15 mouse cellular contexts compared by ENCODE assay signal in genomic region chr12:79340513-79340912, GRCm38 (mm10). TPM values are rescaled to one million over a fixed set of nuclear protein-coding genes. Genes with fewer than 3 reads are reported as not detected.
DNase-seq lines count a peak whose midpoint lies in the region; ATAC-seq and TF ChIP-seq lines count a peak whose summit lies in the region.
"Had no signal": no experiment of that assay in that cellular context is flagged by ENCODE, and none has a peak within 500 bp of the region (broad histone marks: within the 10 kb centered on the region; RNA-seq: fewer than 3 reads in every experiment).

No protein-coding gene starts in this region.

- peak; percentile 66; the same call in 1 of the 2 replicates for ATAC-seq in kidney, embryonic 15.5 days (replicated peaks; ENCODE audit: low FRiP score)
- no peak for ATAC-seq in stomach, postnatal 0 days (ENCODE audit: low FRiP score, low TSS enrichment)
- ATAC-seq in megakaryocyte progenitor cell, adult 5-6 weeks (replicated peaks; ENCODE audit: poor library complexity) = no peak
- ATAC-seq: CD4-positive, CD25-positive, alpha-beta regulatory T cell, adult 4 months had no signal

- H3K4me3 ChIP-seq in kidney, embryonic 15.5 days (replicated peaks) = no peak overlapping the region
- no peak overlapping the region for H3K4me3 ChIP-seq in stomach, postnatal 0 days (ENCODE audit: low read depth, low read length)
- no peak overlapping the region for H3K4me3 ChIP-seq in left cerebral cortex, adult 2 months
- H3K4me3 ChIP-seq: heart, embryonic 10.5 days; hindbrain, embryonic 13.5 days; megakaryocyte, embryonic 14.5 days had no signal

- DNase-seq in kidney, adult 11 months = no peak
- DNase-seq in urinary bladder, postnatal 14 days (ENCODE audit: low spot score) = peak; percentile 27
- no peak for DNase-seq in urinary bladder, postnatal 25 days (ENCODE audit: low spot score)
- peak; percentile 62 to 70 for DNase-seq in kidney, postnatal 4 days
- no peak for DNase-seq in stomach, postnatal 0 days (ENCODE audit: low spot score)
- DNase-seq in left cerebral cortex, adult 2 months (ENCODE audit: extremely low spot score in 1 of 2, low spot score in 2 of 2) = no peak
- DNase-seq: cerebellum, adult 9-11 months; left cerebral cortex, postnatal 4 days; right cerebral cortex, postnatal 25 days had no signal

- H3K36me3 ChIP-seq in kidney, embryonic 15.5 days = no peaks in the 10 kb centered on the region
- H3K36me3 ChIP-seq in stomach, postnatal 0 days (ENCODE audit: control insufficient read depth, insufficient read depth, low read length) = no peaks in the 10 kb centered on the region
- H3K36me3 ChIP-seq: heart, embryonic 10.5 days; hindbrain, embryonic 13.5 days had no signal

- peak overlapping the region; percentile 86 for H3K27ac ChIP-seq in kidney, embryonic 15.5 days
- H3K27ac ChIP-seq in stomach, postnatal 0 days (replicated peaks) = 0 out of 2 replicates have a peak overlapping the region, but pooled peaks have one; percentile 1
- H3K27ac ChIP-seq in left cerebral cortex, adult 2 months = no peak overlapping the region
- H3K27ac ChIP-seq: heart, embryonic 10.5 days; hindbrain, embryonic 13.5 days had no signal

- H3K4me1 ChIP-seq in kidney, embryonic 15.5 days = peaks cover 13% of the 10 kb centered on the region; the same call in 1 of the 2 replicates
- no peaks in the 10 kb centered on the region for H3K4me1 ChIP-seq in stomach, postnatal 0 days (replicated peaks; ENCODE audit: control insufficient read depth, insufficient read depth)
- H3K4me1 ChIP-seq: heart, embryonic 10.5 days; hindbrain, embryonic 13.5 days had no signal

- 62% methylated on average over 6 of the region's 6 CpGs for WGBS in kidney, embryonic 15.5 days
- 62% methylated on average over 6 of the region's 6 CpGs for WGBS in stomach, postnatal 0 days

- no peak for TF ChIP-seq CTCF in stomach, postnatal 0 days (IDR thresholded peaks at IDR 0.05; ENCODE audit: low read depth)
- no peak for TF ChIP-seq CTCF in left cerebral cortex, adult 2 months (IDR thresholded peaks at IDR 0.05)

- intact Hi-C loops in left cerebral cortex, adult 2 months (cut with DNase I) = no loop called here

- TF ChIP-seq EP300 in stomach, postnatal 0 days (optimal IDR thresholded peaks at IDR 0.05) = no peak

- H3K4me2 ChIP-seq in kidney, embryonic 15.5 days = no peak overlapping the region
- H3K4me2 ChIP-seq in stomach, postnatal 0 days (replicated peaks; ENCODE audit: low read depth) = no peak overlapping the region
- H3K4me2 ChIP-seq: hindbrain, embryonic 13.5 days had no signal

- no peaks in the 10 kb centered on the region for H3K27me3 ChIP-seq in kidney, embryonic 15.5 days
- H3K27me3 ChIP-seq in stomach, postnatal 0 days (ENCODE audit: control insufficient read depth, insufficient read depth, low read length) = no peaks in the 10 kb centered on the region
- H3K27me3 ChIP-seq: hindbrain, embryonic 13.5 days; megakaryocyte, embryonic 14.5 days had no signal

- H3K9me3 ChIP-seq in kidney, embryonic 15.5 days (replicated peaks) = no peaks in the 10 kb centered on the region
- no peaks in the 10 kb centered on the region for H3K9me3 ChIP-seq in stomach, postnatal 0 days (ENCODE audit: control insufficient read depth, low read length)
- H3K9me3 ChIP-seq: heart, embryonic 10.5 days; hindbrain, embryonic 13.5 days; megakaryocyte, embryonic 14.5 days had no signal

- H3K9ac ChIP-seq in kidney, embryonic 15.5 days = no peak overlapping the region
- no peak overlapping the region for H3K9ac ChIP-seq in stomach, postnatal 0 days (ENCODE audit: low read length)
- H3K9ac ChIP-seq: hindbrain, embryonic 13.5 days had no signal

RNA-seq across cellular contexts. Expression of gene Rad51b, which starts 43.4 kb away (rescaled TPM):
- polyA plus RNA-seq in kidney, embryonic 15.5 days (2015; fragmentation: Nextera tagmentation; extraction: Ambion mirVana) = 7.8 and 8.2 TPM in 2 replicates
- 1.9 and 2.0 TPM in 2 replicates for polyA plus RNA-seq in stomach, postnatal 0 days (2015; fragmentation: Nextera tagmentation; extraction: Ambion mirVana)
- total RNA-seq in megakaryocyte progenitor cell, adult 5-6 weeks (2015) = 15.7 and 19.5 TPM in 2 replicates
- total RNA-seq in megakaryocyte progenitor cell, adult 5-6 weeks (2017) = 15.7 and 19.1 TPM in 2 replicates
- total RNA-seq in left cerebral cortex, adult 2 months (2021) = under 1 TPM in 1 of 2 experiments, not detected in 1; 0.36 TPM

RNA-seq across cellular contexts. Expression of gene Zfyve26, which starts 44.4 kb away (rescaled TPM):
- polyA plus RNA-seq in kidney, embryonic 15.5 days (2015; fragmentation: Nextera tagmentation; extraction: Ambion mirVana) = 14.4 and 15.4 TPM in 2 replicates
- 3.7 and 4.6 TPM in 2 replicates for polyA plus RNA-seq in stomach, postnatal 0 days (2015; fragmentation: Nextera tagmentation; extraction: Ambion mirVana)
- 19.7 and 26.5 TPM in 2 replicates for total RNA-seq in megakaryocyte progenitor cell, adult 5-6 weeks (2015)
- total RNA-seq in megakaryocyte progenitor cell, adult 5-6 weeks (2017) = 15.8 and 17.4 TPM in 2 replicates
- total RNA-seq in left cerebral cortex, adult 2 months (2021) = 10 to 100 TPM; 29.0 to 31.5 TPM

Comparison
In these comparisons a context has a peak if more than half of its experiments do, and no peak if none do; other contexts are left out.
1. DNase-seq: peak in urinary bladder, postnatal 14 days (single experiment) and kidney, postnatal 4 days (2 of 2); none in kidney, adult 11 months (single experiment), urinary bladder, postnatal 25 days (single experiment), stomach, postnatal 0 days (single experiment) and left cerebral cortex, adult 2 months (0 of 2).
2. RNA of gene Rad51b, which starts 43.4 kb away (total RNA-seq): 15.7 to 19.5 TPM in megakaryocyte progenitor cell, adult 5-6 weeks; 0.36 TPM in left cerebral cortex, adult 2 months; every median in the first group is over 10 times any median in the second.